Mouse (Mus musculus) forebrain, embryonic 16.5 days (tissue): ENCODE data around the gene Secisbp2. TPM values are rescaled to one million over a fixed set of nuclear protein-coding genes. Genes with fewer than 3 reads are reported as not detected.

Source experiments
- ATAC-seq: fragments of 200-750 bp; cut with Nextera tagmentation; 2 replicates; pipeline ENCODE4 v1.8.0; 2017; ENCODE audit warnings: mild to moderate bottlenecking, moderate library complexity
- H3K27ac ChIP-seq: fragments of 300-500 bp; sonication (generic); 2 replicates; pipeline ENCODE4 v1.5.1; 2014; ENCODE audit warnings: low read length, control low read depth
- H3K27me3 ChIP-seq: fragments of 300-500 bp; sonication (generic); replicated peaks from 2 replicates; pipeline ENCODE4 v1.6.1; 2014; ENCODE audit warnings: low read length; ENCODE audit not compliant: control insufficient read depth, insufficient read depth
- H3K36me3 ChIP-seq: fragments of 300-500 bp; sonication (generic); 2 replicates; pipeline ENCODE4 v1.6.1; 2014; ENCODE audit not compliant: control insufficient read depth, insufficient read depth
- H3K4me1 ChIP-seq: fragments of 300-500 bp; sonication (generic); replicated peaks from 2 replicates; pipeline ENCODE4 v1.6.1; 2014; ENCODE audit warnings: low read length; ENCODE audit not compliant: control insufficient read depth, insufficient read depth
- H3K4me2 ChIP-seq: fragments of 300-500 bp; sonication (generic); 2 replicates; pipeline ENCODE4 v1.6.1; 2014; ENCODE audit warnings: mild to moderate bottlenecking, low read length, control low read depth
- H3K4me3 ChIP-seq: fragments of 300-500 bp; sonication (generic); replicated peaks from 2 replicates; pipeline ENCODE4 v1.5.1; 2014; ENCODE audit warnings: mild to moderate bottlenecking, low read length, control low read depth
- H3K9ac ChIP-seq: fragments of 300-500 bp; sonication (generic); replicated peaks from 2 replicates; pipeline ENCODE4 v1.6.1; 2014; ENCODE audit warnings: low read depth, low read length, control low read depth
- H3K9me3 ChIP-seq: fragments of 300-500 bp; sonication (generic); 2 replicates; pipeline ENCODE4 v1.6.1; 2016; ENCODE audit warnings: low read length; ENCODE audit not compliant: control insufficient read depth
- WGBS: fragments of 180-500 bp; shearing (Covaris S2); extraction: QIAGEN DNeasy Blood & Tissue Kit; methylation state at CpG from one replicate; pipeline ENCODE4 v1.1.7; 2014; 5-methylcytosine and 5-hydroxymethylcytosine counted together
- polyA plus RNA-seq: library from polyadenylated mRNA; unstranded; fragments of >200 nt; fragmentation: Nextera tagmentation; extraction: Ambion mirVana; gene quantifications from 2 replicates; pipeline ENCODE4 v1.2.1, GENCODE M21; 2015

The Secisbp2 gene
- polyA plus RNA-seq, result 31.2 and 40.0 TPM in 2 replicates

DNA sequence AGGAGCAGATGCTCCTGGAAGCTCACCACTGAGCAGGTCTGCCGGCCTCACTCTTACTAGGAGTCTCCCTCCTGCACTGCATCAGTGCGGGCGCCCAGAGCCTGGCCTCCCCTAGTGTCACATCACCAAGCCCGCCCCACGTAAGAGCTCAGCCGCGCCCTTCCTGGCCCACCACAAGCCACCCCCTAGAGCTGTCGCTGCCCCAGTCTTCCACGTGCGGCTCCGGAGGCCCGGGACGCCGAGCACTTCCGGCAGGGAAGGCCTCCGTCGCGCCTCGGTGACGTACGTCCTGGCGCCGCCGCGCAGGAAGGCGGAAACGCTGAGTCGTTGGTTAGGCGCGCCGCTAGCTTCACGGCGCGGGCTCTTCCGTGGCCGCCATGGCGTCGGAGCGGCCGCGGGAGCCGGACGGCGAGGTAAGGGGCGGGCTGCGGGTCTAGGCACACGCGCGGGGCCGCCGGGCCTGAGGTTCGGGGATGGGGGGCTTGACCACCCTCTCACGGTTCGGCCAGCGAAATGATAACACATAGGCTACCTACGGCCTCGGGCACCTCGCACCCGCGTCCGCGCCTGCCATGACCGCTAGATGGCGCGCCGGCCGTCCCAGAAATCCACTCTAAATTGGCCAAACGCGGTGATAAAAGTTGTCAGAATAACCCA, at the start of gene Secisbp2:
Gene Secisbp2 (plus strand): TSS at position 290 of the 657 bp plus-strand sequence.
- no peaks in the 10 kb centered on the region for H3K9me3 ChIP-seq
- H3K27ac ChIP-seq, result peak within 1 kb of the TSS; percentile 90
- H3K27me3 ChIP-seq, result no peaks in the 10 kb centered on the region
- peak within 1 kb of the TSS; percentile 85 for H3K9ac ChIP-seq
- ATAC-seq, result peak; percentile 97
- H3K4me1 ChIP-seq, result peaks cover 18% of the 10 kb centered on the region
- no peaks in the 10 kb centered on the region; the same call in 1 of the 2 replicates for H3K36me3 ChIP-seq
- H3K4me2 ChIP-seq, result peak within 1 kb of the TSS; percentile 68
- peak within 1 kb of the TSS; percentile 85 for H3K4me3 ChIP-seq
- WGBS, result under 1% methylated on average over 69 of the region's 69 CpGs

DNA sequence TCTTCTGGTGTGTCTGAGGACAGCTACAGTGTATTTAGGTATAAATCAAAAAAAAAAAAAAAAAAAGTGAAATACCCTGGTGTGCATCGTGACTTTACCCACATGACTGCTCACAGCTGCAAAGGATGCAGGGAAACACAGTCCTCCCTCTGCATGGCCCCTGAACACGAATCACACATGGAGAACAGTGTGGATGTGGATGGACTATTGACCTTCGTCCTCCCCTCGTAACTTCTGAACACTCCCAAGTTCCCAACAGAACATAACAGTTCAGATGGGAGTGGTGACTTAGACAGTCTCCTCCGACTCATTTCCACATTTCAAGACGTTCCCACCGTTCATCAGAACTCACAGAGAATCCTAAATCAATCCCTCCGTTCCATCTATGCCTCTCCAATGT, 48.7 kb upstream of the Secisbp2 start:
- peak overlapping the region; percentile 55 for H3K4me2 ChIP-seq
- H3K4me1 ChIP-seq, result peaks cover 10% of the 10 kb centered on the region
- no peaks in the 10 kb centered on the region for H3K36me3 ChIP-seq
- H3K27ac ChIP-seq, result peak overlapping the region; percentile 72
- no peak overlapping the region for H3K9ac ChIP-seq
- no peaks in the 10 kb centered on the region for H3K9me3 ChIP-seq
- H3K4me3 ChIP-seq, result no peak overlapping the region; the same call in 1 of the 2 replicates
- WGBS, result 45% methylated on average over 8 of the region's 8 CpGs
- peak; percentile 34 for ATAC-seq
- no peaks in the 10 kb centered on the region for H3K27me3 ChIP-seq

DNA sequence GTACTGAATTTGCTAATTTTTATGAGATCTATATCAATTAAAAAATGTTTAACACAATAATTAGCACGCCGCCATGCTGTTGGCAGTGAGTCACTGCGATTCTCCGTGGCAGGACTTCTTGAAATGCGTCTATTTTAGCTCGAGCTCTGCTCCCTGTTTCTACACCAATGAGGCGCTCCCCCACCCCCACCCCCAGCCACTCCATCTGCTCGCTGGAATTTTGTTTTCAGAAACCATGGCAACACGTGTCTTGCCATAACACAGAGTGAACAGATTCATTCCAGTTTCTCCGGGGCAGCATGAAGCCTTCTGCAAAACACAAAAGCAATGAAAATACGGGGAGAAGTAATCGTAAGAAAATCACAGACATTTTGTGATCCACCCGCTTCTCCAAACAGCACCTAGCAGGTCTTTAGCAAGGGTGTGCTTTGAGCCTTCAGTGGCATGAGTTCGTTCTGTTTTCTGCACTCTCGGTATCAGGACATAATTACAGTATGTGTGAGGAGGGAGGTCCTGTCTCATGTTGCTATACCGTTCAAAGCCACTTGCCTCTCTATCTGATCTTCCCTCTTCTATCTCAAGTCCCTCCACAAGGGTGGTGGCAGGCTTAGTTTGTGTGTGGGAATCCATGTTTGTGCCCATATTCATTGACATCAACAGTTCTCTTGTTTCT, 48.1 kb upstream of the Secisbp2 start:
- 4% methylated on average over 16 of the region's 16 CpGs for WGBS

DNA sequence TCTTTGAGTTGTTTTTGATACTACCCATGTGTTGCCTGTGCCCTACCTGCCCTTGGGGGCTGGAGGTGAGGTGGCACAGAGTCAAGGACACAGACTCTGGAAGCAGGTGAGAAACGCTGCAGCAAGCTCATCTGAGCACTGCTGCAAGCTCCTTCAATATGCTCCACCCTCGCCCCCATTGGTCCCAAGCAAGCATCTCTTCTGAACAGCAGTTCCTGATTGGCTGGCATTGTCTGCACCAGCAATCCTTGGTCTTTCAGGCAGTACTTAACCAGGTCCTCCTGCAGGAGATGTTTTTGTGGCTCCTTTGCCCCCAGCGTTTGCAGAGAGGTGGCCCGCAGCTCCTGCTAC, 47.6 kb upstream of the Secisbp2 start:
- Histone ChIP-seq H3K27ac (peak overlapping the region; percentile 71), H3K9me3 (no peaks in the 10 kb centered on the region), H3K4me3 (no peak overlapping the region), H3K27me3 (no peaks in the 10 kb centered on the region), H3K9ac (no peak overlapping the region), H3K4me1 (peaks cover 10% of the 10 kb centered on the region), H3K4me2 (peak overlapping the region; percentile 55), H3K36me3 (no peaks in the 10 kb centered on the region)
- WGBS, result 27% methylated on average over 4 of the region's 4 CpGs
- peak; percentile 69 for ATAC-seq

More for the DNA sequence above, 48.1 kb upstream of the Secisbp2 start:
- peaks cover 10% of the 10 kb centered on the region for H3K4me1 ChIP-seq
- peak overlapping the region; percentile 55 for H3K4me2 ChIP-seq
- H3K9me3 ChIP-seq, result no peaks in the 10 kb centered on the region
- no peaks in the 10 kb centered on the region for H3K27me3 ChIP-seq
- no peak overlapping the region for H3K9ac ChIP-seq
- H3K36me3 ChIP-seq, result no peaks in the 10 kb centered on the region
- H3K4me3 ChIP-seq, result peak overlapping the region; percentile 32
- peak; percentile 91 for ATAC-seq
- H3K27ac ChIP-seq, result peak overlapping the region; percentile 72

DNA sequence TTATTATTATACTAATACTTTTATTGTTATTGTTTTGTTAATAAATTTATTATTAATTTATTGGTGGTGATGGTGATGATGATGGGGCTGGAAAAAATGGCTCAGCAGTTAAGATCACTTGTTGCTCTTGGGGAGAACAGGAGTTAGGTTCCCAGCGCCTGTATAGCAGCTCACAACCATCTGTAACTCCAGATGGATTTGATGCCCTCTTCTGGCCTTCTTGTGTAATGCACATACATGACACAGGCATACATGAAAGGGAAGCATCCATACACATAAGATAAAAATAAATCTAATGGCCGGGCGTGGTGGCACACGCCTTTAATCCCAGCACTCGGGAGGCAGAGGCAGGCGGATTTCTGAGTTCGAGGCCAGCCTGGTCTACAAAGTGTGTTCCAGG, 42.3 kb upstream of the Secisbp2 start:
- Histone ChIP-seq H3K4me1 (peaks cover 6% of the 10 kb centered on the region), H3K4me3 (no peak overlapping the region), H3K9me3 (no peaks in the 10 kb centered on the region; the same call in 1 of the 2 replicates), H3K4me2 (no peak overlapping the region), H3K27me3 (no peaks in the 10 kb centered on the region), H3K27ac (no peak overlapping the region), H3K36me3 (0 out of 2 replicates have a peak, but pooled peaks cover 2% of the 10 kb centered on the region), H3K9ac (no peak overlapping the region)
- ATAC-seq, result no peak
- 96% methylated on average over 7 of the region's 7 CpGs for WGBS

DNA sequence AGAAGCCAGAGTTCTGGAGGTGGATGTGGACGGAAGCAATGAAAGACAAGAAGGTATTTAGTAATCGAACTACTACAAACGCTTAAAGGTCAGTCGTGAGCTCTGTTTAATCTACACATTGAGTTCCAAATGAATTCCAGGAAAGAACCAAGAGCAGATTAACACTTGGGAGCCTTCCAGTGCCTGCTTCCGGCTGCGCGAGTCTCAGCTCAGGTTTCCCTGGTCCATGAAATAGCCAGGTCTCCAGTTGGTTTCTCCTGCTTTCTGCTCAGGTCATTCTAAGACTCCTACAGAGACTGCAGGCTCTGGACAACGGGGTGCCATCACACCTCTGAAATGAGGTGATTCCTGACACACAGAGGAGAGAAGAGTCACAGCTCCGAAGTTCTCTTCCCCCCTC, 40.4 kb upstream of the Secisbp2 start:
- Histone ChIP-seq H3K4me2 (peak overlapping the region; percentile 21; the same call in 1 of the 2 replicates), H3K27me3 (no peaks in the 10 kb centered on the region), H3K4me1 (peaks cover 6% of the 10 kb centered on the region), H3K9ac (no peak overlapping the region), H3K36me3 (0 out of 2 replicates have a peak, but pooled peaks cover 2% of the 10 kb centered on the region), H3K27ac (no peak overlapping the region), H3K4me3 (no peak overlapping the region), H3K9me3 (no peaks in the 10 kb centered on the region; the same call in 1 of the 2 replicates)
- 20% methylated on average over 9 of the region's 9 CpGs for WGBS
- ATAC-seq, result no peak

DNA sequence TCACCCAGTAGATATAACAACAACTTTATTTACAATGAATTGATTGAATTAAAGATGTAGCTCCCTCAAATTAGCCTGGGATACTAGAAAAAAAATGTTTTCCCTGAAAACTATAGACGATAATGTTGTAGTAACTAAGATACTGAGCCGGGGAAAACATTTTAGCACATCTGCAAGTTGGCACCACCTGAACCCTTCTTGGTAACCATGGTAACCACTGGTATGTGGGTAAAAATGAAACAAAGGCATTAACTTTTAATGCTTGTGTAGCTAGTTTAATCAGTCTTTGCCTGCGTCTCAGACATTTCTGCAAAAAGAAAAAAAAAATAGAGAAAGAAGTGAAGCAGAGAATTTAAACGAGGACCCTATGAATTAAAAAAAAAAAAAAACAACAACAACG, 40.0 kb upstream of the Secisbp2 start:
- Histone ChIP-seq H3K27me3 (no peaks in the 10 kb centered on the region), H3K9me3 (no peaks in the 10 kb centered on the region; the same call in 1 of the 2 replicates), H3K4me1 (peaks cover 10% of the 10 kb centered on the region), H3K36me3 (0 out of 2 replicates have a peak, but pooled peaks cover 2% of the 10 kb centered on the region), H3K9ac (no peak overlapping the region), H3K4me2 (peak overlapping the region; percentile 21; the same call in 1 of the 2 replicates), H3K27ac (no peak overlapping the region), H3K4me3 (no peak overlapping the region)
- 23% methylated on average over 5 of the region's 5 CpGs for WGBS
- ATAC-seq, result 0 out of 2 replicates have a peak, but pooled peaks have one; percentile 47

DNA sequence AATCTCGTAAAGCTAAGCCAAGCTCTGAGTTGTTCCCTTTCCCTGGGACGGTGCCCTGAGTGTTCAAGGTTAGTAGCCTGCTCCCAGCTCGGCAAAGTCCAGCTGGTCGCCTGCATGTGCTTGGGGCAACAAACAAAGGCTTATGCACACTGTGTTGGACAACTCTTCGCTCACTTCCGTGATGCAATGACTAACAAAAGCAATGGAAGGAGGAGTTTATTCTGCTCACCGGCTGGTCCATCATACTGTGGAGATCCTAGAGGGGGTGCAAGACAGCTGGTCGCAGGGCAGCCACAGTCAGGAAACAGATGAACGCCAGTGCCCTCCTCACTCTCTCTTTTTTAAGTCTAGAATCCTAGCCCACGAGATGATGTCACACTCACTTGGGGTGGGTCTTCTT, 35.7 kb upstream of the Secisbp2 start:
- 62% methylated on average over 10 of the region's 10 CpGs for WGBS
- H3K4me3 ChIP-seq, result no peak overlapping the region
- H3K27me3 ChIP-seq, result no peaks in the 10 kb centered on the region
- no peak overlapping the region for H3K27ac ChIP-seq
- no peak overlapping the region for H3K4me2 ChIP-seq
- peaks cover 18% of the 10 kb centered on the region for H3K4me1 ChIP-seq
- H3K9me3 ChIP-seq, result no peaks in the 10 kb centered on the region
- 0 out of 2 replicates have a peak, but pooled peaks cover 2% of the 10 kb centered on the region for H3K36me3 ChIP-seq
- no peak overlapping the region for H3K9ac ChIP-seq
- ATAC-seq, result no peak

DNA sequence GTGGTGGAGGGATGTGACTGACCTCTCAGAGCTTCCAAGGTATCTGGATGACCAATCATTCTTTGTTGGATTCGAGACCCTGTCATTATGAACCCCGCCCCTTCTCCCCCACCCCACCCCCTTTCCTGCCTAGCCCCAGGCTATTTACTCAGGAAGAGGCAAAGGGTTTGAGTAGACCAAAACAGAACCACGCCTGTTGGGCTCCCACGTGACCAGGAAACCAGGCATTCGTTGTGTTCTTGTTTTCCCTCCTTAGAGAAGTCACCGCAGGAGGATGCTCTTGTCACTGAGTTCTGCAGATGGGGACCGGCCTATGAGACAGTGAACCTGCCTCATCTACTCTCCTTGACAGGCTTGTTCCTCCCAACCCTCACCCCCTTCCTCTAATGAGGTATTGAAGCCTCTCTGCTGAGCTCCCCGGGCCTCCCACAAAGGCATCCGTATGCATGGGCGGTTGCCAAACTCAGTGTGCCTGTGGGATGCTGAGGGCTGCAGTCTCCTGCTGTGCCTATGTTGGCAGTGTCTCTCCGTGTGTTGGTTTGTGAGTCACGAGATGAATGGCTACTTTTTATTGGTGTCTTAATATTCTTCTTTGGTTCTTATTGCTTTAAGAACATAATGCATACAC, 35.0 kb upstream of the Secisbp2 start:
- 3% methylated on average over 12 of the region's 12 CpGs for WGBS
- Histone ChIP-seq H3K4me2 (peak overlapping the region; percentile 27), H3K27me3 (no peaks in the 10 kb centered on the region), H3K4me1 (peaks cover 12% of the 10 kb centered on the region), H3K9me3 (no peaks in the 10 kb centered on the region), H3K4me3 (no peak overlapping the region), H3K9ac (0 out of 2 replicates have a peak overlapping the region, but pooled peaks have one; percentile 29), H3K36me3 (0 out of 2 replicates have a peak, but pooled peaks cover 2% of the 10 kb centered on the region), H3K27ac (no peak overlapping the region)
- ATAC-seq, result peak; percentile 81
